16 mouse cellular contexts compared by ENCODE assay signal in the genomic region with DNA sequence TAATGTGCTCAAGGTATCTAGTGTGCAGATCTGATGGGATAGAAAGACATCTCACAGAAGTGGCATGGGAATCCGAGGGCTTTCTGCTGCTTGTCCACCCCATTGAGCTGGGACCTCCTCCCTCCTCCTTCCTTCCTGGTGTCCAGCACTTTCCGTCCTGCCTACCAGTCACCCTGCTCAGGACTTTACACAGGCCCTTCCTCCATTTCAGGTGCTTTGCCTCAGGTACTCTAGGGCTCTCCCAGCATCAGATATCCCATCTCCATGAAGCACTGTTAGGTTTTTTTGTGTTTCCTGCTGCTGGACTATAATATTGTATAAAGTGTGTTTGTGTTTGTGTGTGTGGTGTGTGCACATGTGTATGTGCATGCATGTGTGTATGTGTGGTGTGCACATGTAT.
"Had no signal": no experiment of that assay in that cellular context is flagged by ENCODE, and none has a peak within 500 bp of the region (broad histone marks: within the 10 kb centered on the region; RNA-seq: fewer than 3 reads in every experiment).

No protein-coding gene starts in this region.

- H3K27ac ChIP-seq: neural tube, embryonic 13.5 days; neural tube, embryonic 15.5 days; stomach, embryonic 15.5 days; stomach, postnatal 0 days had no signal

- H3K9ac ChIP-seq: neural tube, embryonic 13.5 days; neural tube, embryonic 15.5 days; stomach, embryonic 15.5 days had no signal

- H3K36me3 ChIP-seq: neural tube, embryonic 13.5 days; neural tube, embryonic 15.5 days; stomach, embryonic 15.5 days had no signal

- H3K4me3 ChIP-seq: neural tube, embryonic 13.5 days; neural tube, embryonic 15.5 days; stomach, embryonic 15.5 days had no signal

- H3K27me3 ChIP-seq: neural tube, embryonic 13.5 days; neural tube, embryonic 15.5 days; stomach, embryonic 15.5 days had no signal

- H3K9me3 ChIP-seq: neural tube, embryonic 13.5 days; neural tube, embryonic 15.5 days; stomach, embryonic 15.5 days had no signal

- H3K4me2 ChIP-seq: neural tube, embryonic 13.5 days; neural tube, embryonic 15.5 days; stomach, embryonic 15.5 days had no signal

- DNase-seq: retina, postnatal 1 day; right cerebral cortex, adult 18-20 months; right cerebral cortex, postnatal 14 days; right cerebral cortex, postnatal 25 days; right cerebral cortex, postnatal 4 days; spleen, adult 18-20 months; thymus, adult 18-20 months; thymus, adult 2 months; thymus, postnatal 14 days; thymus, postnatal 25 days; thymus, postnatal 36 days; thymus, postnatal 4 days had no signal
